Mouse (Mus musculus) lung, embryonic 14.5 days (tissue): Measurements from ENCODE around the gene Slc25a5. TPM values are rescaled to one million over a fixed set of nuclear protein-coding genes. Genes with fewer than 3 reads are reported as not detected.

Source experiments
- ATAC-seq: fragments of 200-750 bp; cut with Nextera tagmentation; 2 replicates; pipeline ENCODE4 v1.8.0; 2017; ENCODE audit warnings: mild to moderate bottlenecking, moderate TSS enrichment, moderate library complexity; ENCODE audit not compliant: insufficient read depth
- DNase-seq: peaks from one replicate; pipeline ENCODE4 v3.0.0-alpha.2; 2015
- H3K27ac ChIP-seq: fragments of 300-500 bp; sonication (generic); 2 replicates; pipeline ENCODE4 v1.5.1; 2014; ENCODE audit warnings: low read depth, mild to moderate bottlenecking, moderate library complexity
- H3K27me3 ChIP-seq: fragments of 300-500 bp; sonication (generic); 2 replicates; pipeline ENCODE4 v1.6.1; 2014; ENCODE audit warnings: low read length, control low read depth; ENCODE audit not compliant: insufficient read depth
- H3K36me3 ChIP-seq: fragments of 300-500 bp; sonication (generic); 2 replicates; pipeline ENCODE4 v1.6.1; 2014; ENCODE audit warnings: control low read depth; ENCODE audit not compliant: insufficient read depth
- H3K4me1 ChIP-seq: fragments of 300-500 bp; sonication (generic); 2 replicates; pipeline ENCODE4 v1.6.1; 2014; ENCODE audit warnings: antibody characterized with exemption, control low read depth; ENCODE audit not compliant: insufficient read depth
- H3K4me2 ChIP-seq: fragments of 300-500 bp; sonication (generic); 2 replicates; pipeline ENCODE4 v1.6.1; 2014; ENCODE audit warnings: mild to moderate bottlenecking
- H3K4me3 ChIP-seq: fragments of 300-500 bp; sonication (generic); 2 replicates; pipeline ENCODE4 v1.5.1; 2014; ENCODE audit warnings: low read depth, low read length
- H3K9ac ChIP-seq: fragments of 300-500 bp; sonication (generic); 2 replicates; pipeline ENCODE4 v1.6.1; 2014
- H3K9me3 ChIP-seq: fragments of 300-500 bp; sonication (generic); 2 replicates; pipeline ENCODE4 v1.6.1; 2016; ENCODE audit warnings: low read depth, low read length, control low read depth
- CTCF ChIP-seq: IDR thresholded peaks from 2 replicates; pipeline ENCODE4 v1.5.1; 2016; ENCODE audit warnings: antibody characterized with exemption, low read depth
- WGBS: fragments of 180-500 bp; shearing (Covaris S2); extraction: QIAGEN DNeasy Blood & Tissue Kit; methylation state at CpG from one replicate; pipeline ENCODE4 v1.1.7; 2014; 5-methylcytosine and 5-hydroxymethylcytosine counted together
- polyA plus RNA-seq: library from polyadenylated mRNA; unstranded; fragments of >200 nt; fragmentation: Nextera tagmentation; extraction: Ambion mirVana; gene quantifications from 2 replicates; pipeline ENCODE4 v1.2.1, GENCODE M21; 2014

Slc25a5 gene
- polyA plus RNA-seq, 1 experiment from 2014 or later: 690 TPM

GRCm38 (mm10) chrX:36837069-36837676, 41.7 kb downstream of the Slc25a5 start:
- DNase-seq (no peak), ATAC-seq (no peak)
- Histone ChIP-seq H3K4me2 (no peak overlapping the region), H3K9me3 (no peaks in the 10 kb centered on the region), H3K4me1 (no peaks in the 10 kb centered on the region), H3K27ac (no peak overlapping the region), H3K4me3 (no peak overlapping the region), H3K27me3 (no peaks in the 10 kb centered on the region), H3K36me3 (no peaks in the 10 kb centered on the region), H3K9ac (no peak overlapping the region)
- WGBS: 39% methylated on average over 6 of the region's 6 CpGs
- TF ChIP-seq CTCF: no peak

GRCm38 (mm10) chrX:36839391-36839790, 43.9 kb downstream of the Slc25a5 start:
- TF ChIP-seq CTCF: no peak
- ATAC-seq: no peak

GRCm38 (mm10) chrX:36841698-36842097, 46.2 kb downstream of the Slc25a5 start:
- H3K4me3 ChIP-seq: no peak overlapping the region
- no peak overlapping the region for H3K9ac ChIP-seq
- no peaks in the 10 kb centered on the region for H3K27me3 ChIP-seq
- H3K4me1 ChIP-seq: no peaks in the 10 kb centered on the region
- no peak overlapping the region for H3K27ac ChIP-seq
- 84% methylated on average over 6 of the region's 6 CpGs for WGBS
- TF ChIP-seq CTCF: no peak
- no peak for ATAC-seq
- DNase-seq: no peak
- no peaks in the 10 kb centered on the region for H3K36me3 ChIP-seq
- H3K4me2 ChIP-seq: no peak overlapping the region
- no peaks in the 10 kb centered on the region for H3K9me3 ChIP-seq

More at GRCm38 (mm10) chrX:36839391-36839790, 43.9 kb downstream of the Slc25a5 start:
- 44% methylated on average over 7 of the region's 7 CpGs for WGBS
- Histone ChIP-seq H3K9me3 (no peaks in the 10 kb centered on the region), H3K9ac (no peak overlapping the region), H3K27ac (0 out of 2 replicates have a peak overlapping the region, but pooled peaks have one; percentile 18), H3K36me3 (no peaks in the 10 kb centered on the region), H3K27me3 (no peaks in the 10 kb centered on the region), H3K4me2 (no peak overlapping the region), H3K4me3 (no peak overlapping the region), H3K4me1 (no peaks in the 10 kb centered on the region)
- peak; percentile 74 for DNase-seq

- no peak for DNase-seq
- 65% methylated on average over 4 of the region's 4 CpGs for WGBS
- Histone ChIP-seq H3K9me3 (no peaks in the 10 kb centered on the region), H3K9ac (no peak overlapping the region), H3K36me3 (no peaks in the 10 kb centered on the region), H3K27me3 (no peaks in the 10 kb centered on the region), H3K4me2 (no peak overlapping the region), H3K4me3 (no peak overlapping the region), H3K4me1 (no peaks in the 10 kb centered on the region), H3K27ac (no peak overlapping the region)
- TF ChIP-seq CTCF: no peak
- no peak for ATAC-seq
Observed at GRCm38 (mm10) chrX:36843346-36843990, 48.0 kb downstream of the Slc25a5 start.

- no peak for ATAC-seq
- H3K4me2 ChIP-seq: no peak overlapping the region
- no peak for TF ChIP-seq CTCF
- DNase-seq: no peak
- H3K4me1 ChIP-seq: no peaks in the 10 kb centered on the region
- H3K36me3 ChIP-seq: 0 out of 2 replicates have a peak, but pooled peaks cover 1% of the 10 kb centered on the region
- H3K27ac ChIP-seq: no peak overlapping the region
- 92% methylated on average over 1 of the region's 1 CpGs for WGBS
- H3K9ac ChIP-seq: no peak overlapping the region
- no peak overlapping the region for H3K4me3 ChIP-seq
- H3K9me3 ChIP-seq: no peaks in the 10 kb centered on the region
- no peaks in the 10 kb centered on the region for H3K27me3 ChIP-seq
Observed at GRCm38 (mm10) chrX:36847152-36847551, 51.7 kb downstream of the Slc25a5 start.

Other genes starting within 250 kb of the Slc25a5 start
- 219 and 240 TPM in 2 replicates for gene Pgrmc1, start 197.4 kb upstream of the Slc25a5 start, polyA plus RNA-seq
- 3.1 TPM in 2 replicates for gene Akap17b, start 150.3 kb upstream of the Slc25a5 start, polyA plus RNA-seq
- 0.92 and 1.5 TPM in 2 replicates for gene Slc25a43, start 52.0 kb upstream of the Slc25a5 start, polyA plus RNA-seq
- 134 and 140 TPM in 2 replicates for gene Ube2a, start 78.2 kb downstream of the Slc25a5 start, polyA plus RNA-seq
- gene C330007P06Rik, start 78.5 kb downstream of the Slc25a5 start, polyA plus RNA-seq: 37.9 and 39.2 TPM in 2 replicates
- 2.8 and 2.9 TPM in 2 replicates for gene Nkrf, start 107.2 kb downstream of the Slc25a5 start, polyA plus RNA-seq
- 18.6 and 19.7 TPM in 2 replicates for gene Sept6, start 196.1 kb downstream of the Slc25a5 start, polyA plus RNA-seq